Mouse (Mus musculus): ENCODE data around the gene Cx3cl1.

- TF ChIP-seq CTCF (IDR thresholded peaks at IDR 0.05; ENCODE audit: low read depth), result no peak
- TF ChIP-seq EP300 (IDR thresholded peaks at IDR 0.05; ENCODE audit: low read depth), result no peak
These were observed 8.8 kb downstream of the Cx3cl1 start for GRCm38 (mm10) chr8:94780491-94781154.

Data from liver, postnatal 0 days (tissue).